Mouse (Mus musculus) stomach, postnatal 0 days (tissue): ENCODE data around the gene Steap1. TPM values are rescaled to one million over a fixed set of nuclear protein-coding genes. Genes with fewer than 3 reads are reported as not detected.

Experiments
- ATAC-seq: fragments of 200-750 bp; cut with Nextera tagmentation; 2 replicates; pipeline ENCODE4 v1.8.0; 2017; ENCODE audit not compliant: low FRiP score, low TSS enrichment
- DNase-seq: peaks from one replicate; pipeline ENCODE4 v3.0.0-alpha.2; 2016; ENCODE audit warnings: low spot score
- H3K27ac ChIP-seq: fragments of 300-500 bp; sonication (generic); replicated peaks from 2 replicates; pipeline ENCODE4 v1.5.1; 2014; ENCODE audit warnings: mild to moderate bottlenecking, control low read depth
- H3K27me3 ChIP-seq: fragments of 300-500 bp; sonication (generic); 2 replicates; pipeline ENCODE4 v1.6.1; 2014; ENCODE audit warnings: low read length; ENCODE audit not compliant: control insufficient read depth, insufficient read depth
- H3K36me3 ChIP-seq: fragments of 300-500 bp; sonication (generic); 2 replicates; pipeline ENCODE4 v1.6.1; 2014; ENCODE audit warnings: low read length, mixed read lengths; ENCODE audit not compliant: control insufficient read depth, insufficient read depth
- H3K4me1 ChIP-seq: fragments of 300-500 bp; sonication (generic); replicated peaks from 2 replicates; pipeline ENCODE4 v1.6.1; 2014; ENCODE audit warnings: antibody characterized with exemption; ENCODE audit not compliant: control insufficient read depth, insufficient read depth
- H3K4me2 ChIP-seq: fragments of 300-500 bp; sonication (generic); replicated peaks from 2 replicates; pipeline ENCODE4 v1.6.1; 2014; ENCODE audit warnings: low read depth, mild to moderate bottlenecking, control low read depth, moderate library complexity
- H3K4me3 ChIP-seq: fragments of 300-500 bp; sonication (generic); 2 replicates; pipeline ENCODE4 v1.5.1; 2014; ENCODE audit warnings: low read depth, low read length, control low read depth
- H3K9ac ChIP-seq: fragments of 300-500 bp; sonication (generic); 2 replicates; pipeline ENCODE4 v1.6.1; 2014; ENCODE audit warnings: mild to moderate bottlenecking, low read length, control low read depth, mixed read lengths
- H3K9me3 ChIP-seq: fragments of 300-500 bp; sonication (generic); 2 replicates; pipeline ENCODE4 v1.6.1; 2016; ENCODE audit warnings: low read length; ENCODE audit not compliant: control insufficient read depth
- CTCF ChIP-seq: IDR thresholded peaks from 2 replicates; pipeline ENCODE4 v1.5.1; 2016; ENCODE audit warnings: antibody characterized with exemption, low read depth, mild to moderate bottlenecking, moderate library complexity
- EP300 ChIP-seq: optimal IDR thresholded peaks from 2 replicates; pipeline ENCODE3; 2016; ENCODE audit warnings: antibody characterized with exemption
- WGBS: fragments of 180-500 bp; shearing (Covaris S2); extraction: QIAGEN DNeasy Blood & Tissue Kit; methylation state at CpG from one replicate; pipeline ENCODE4 v1.1.7; 2014; 5-methylcytosine and 5-hydroxymethylcytosine counted together
- polyA plus RNA-seq: library from polyadenylated mRNA; unstranded; fragments of >200 nt; fragmentation: Nextera tagmentation; extraction: Ambion mirVana; gene quantifications from 2 replicates; pipeline ENCODE4 v1.2.1, GENCODE M21; 2015

The Steap1 gene
- polyA plus RNA-seq, 1 experiment from 2014 or later, result 10.8 TPM

- no peak overlapping the region for H3K4me3 ChIP-seq
- no peaks in the 10 kb centered on the region for H3K9me3 ChIP-seq
- no peak overlapping the region for H3K27ac ChIP-seq
- no peaks in the 10 kb centered on the region for H3K4me1 ChIP-seq
- no peak overlapping the region for H3K9ac ChIP-seq
- 92% methylated on average over 9 of the region's 9 CpGs for WGBS
- H3K36me3 ChIP-seq, result no peaks in the 10 kb centered on the region
- ATAC-seq (no peak), DNase-seq (no peak)
- no peaks in the 10 kb centered on the region for H3K27me3 ChIP-seq
- no peak overlapping the region for H3K4me2 ChIP-seq
- TF ChIP-seq CTCF, result no peak
- TF ChIP-seq EP300, result no peak
Measured at GRCm38 (mm10) chr5:5734445-5734844, 14.7 kb downstream of the Steap1 start.

- H3K27ac ChIP-seq, result no peak overlapping the region
- no peak overlapping the region for H3K4me2 ChIP-seq
- H3K9ac ChIP-seq, result no peak overlapping the region
- H3K36me3 ChIP-seq, result no peaks in the 10 kb centered on the region
- TF ChIP-seq CTCF (no peak), EP300 (no peak)
- H3K4me3 ChIP-seq, result no peak overlapping the region
- no peaks in the 10 kb centered on the region for H3K4me1 ChIP-seq
- no peaks in the 10 kb centered on the region for H3K27me3 ChIP-seq
- DNase-seq (no peak), ATAC-seq (no peak)
- 66% methylated on average over 2 of the region's 2 CpGs for WGBS
- no peaks in the 10 kb centered on the region for H3K9me3 ChIP-seq
Measured at GRCm38 (mm10) chr5:5732858-5733257, 16.3 kb downstream of the Steap1 start.

GRCm38 (mm10) chr5:5732208-5732607, 16.9 kb downstream of the Steap1 start:
- TF ChIP-seq EP300 (no peak), CTCF (no peak)
- Histone ChIP-seq H3K27me3 (no peaks in the 10 kb centered on the region), H3K9ac (no peak overlapping the region), H3K4me1 (no peaks in the 10 kb centered on the region), H3K9me3 (no peaks in the 10 kb centered on the region), H3K36me3 (no peaks in the 10 kb centered on the region), H3K4me3 (no peak overlapping the region), H3K4me2 (no peak overlapping the region), H3K27ac (no peak overlapping the region)
- WGBS, result 87% methylated on average over 3 of the region's 3 CpGs
- ATAC-seq (no peak), DNase-seq (no peak)

- no peak overlapping the region for H3K4me3 ChIP-seq
- TF ChIP-seq CTCF (no peak), EP300 (no peak)
- H3K36me3 ChIP-seq, result no peaks in the 10 kb centered on the region
- H3K9me3 ChIP-seq, result no peaks in the 10 kb centered on the region
- H3K4me2 ChIP-seq, result no peak overlapping the region
- H3K4me1 ChIP-seq, result no peaks in the 10 kb centered on the region
- no peak overlapping the region for H3K27ac ChIP-seq
- no peaks in the 10 kb centered on the region for H3K27me3 ChIP-seq
- DNase-seq (no peak), ATAC-seq (no peak)
- WGBS, result 71% methylated on average over 4 of the region's 4 CpGs
- H3K9ac ChIP-seq, result no peak overlapping the region
Measured at GRCm38 (mm10) chr5:5729904-5730303, 19.2 kb downstream of the Steap1 start.

- no peak overlapping the region for H3K4me3 ChIP-seq
- no peak overlapping the region for H3K4me2 ChIP-seq
- no peaks in the 10 kb centered on the region for H3K36me3 ChIP-seq
- H3K4me1 ChIP-seq, result no peaks in the 10 kb centered on the region
- H3K27me3 ChIP-seq, result no peaks in the 10 kb centered on the region
- no peak for DNase-seq
- no peak for ATAC-seq
- 63% methylated on average over 7 of the region's 7 CpGs for WGBS
- H3K9ac ChIP-seq, result no peak overlapping the region
- no peaks in the 10 kb centered on the region for H3K9me3 ChIP-seq
- TF ChIP-seq EP300, result no peak
- no peak for TF ChIP-seq CTCF
- H3K27ac ChIP-seq, result no peak overlapping the region
Measured at GRCm38 (mm10) chr5:5722217-5722616, 26.9 kb downstream of the Steap1 start.

GRCm38 (mm10) chr5:5711032-5711431, 38.1 kb downstream of the Steap1 start:
- Histone ChIP-seq H3K9ac (no peak overlapping the region), H3K4me1 (no peaks in the 10 kb centered on the region), H3K4me3 (no peak overlapping the region), H3K36me3 (no peaks in the 10 kb centered on the region), H3K4me2 (no peak overlapping the region), H3K27me3 (no peaks in the 10 kb centered on the region), H3K27ac (no peak overlapping the region), H3K9me3 (no peaks in the 10 kb centered on the region)
- no peak for DNase-seq
- TF ChIP-seq CTCF (no peak), EP300 (no peak)
- WGBS, result 69% methylated on average over 4 of the region's 4 CpGs
- ATAC-seq, result no peak
